Mouse (Mus musculus) right cerebral cortex, postnatal 14 days (tissue): ENCODE measurements around the gene Tle4.
A peak's percentile ranks its signal among the peaks of the same experiment; 100 is the strongest.

Experiments used
- DNase-seq: peaks from one replicate; pipeline ENCODE4 v3.0.0; 2022

The Tle4 gene

GRCm38 (mm10) chr19:14449738-14450137 lies 148.1 kb downstream of the Tle4 start:
- no peak for DNase-seq

- DNase-seq = no peak
These were observed 149.3 kb downstream of the Tle4 start for GRCm38 (mm10) chr19:14448586-14448985.

DNA sequence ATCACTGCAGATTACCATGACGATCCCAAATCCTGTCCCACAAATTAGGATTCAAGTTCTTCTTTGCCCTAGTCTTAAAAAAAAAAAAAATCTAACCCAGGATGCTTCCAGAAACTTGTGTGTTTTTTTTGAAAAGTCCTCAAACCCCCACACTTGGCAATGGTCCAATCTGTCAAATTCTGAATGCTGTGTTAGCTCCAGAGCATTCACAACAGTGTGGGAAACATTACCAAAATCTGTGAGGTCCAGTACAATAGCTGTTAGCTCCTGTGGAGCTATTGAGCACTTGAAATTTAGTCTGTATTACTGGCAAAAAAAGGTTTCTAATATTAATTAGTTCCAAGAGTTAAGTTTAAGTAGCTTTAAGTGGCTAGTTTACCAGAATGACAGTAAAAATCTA lies 150.4 kb downstream of the Tle4 start:
- no peak for DNase-seq

GRCm38 (mm10) chr19:14441861-14442260 lies 156.0 kb downstream of the Tle4 start:
- no peak for DNase-seq

- no peak for DNase-seq
These were observed 160.6 kb downstream of the Tle4 start for GRCm38 (mm10) chr19:14437226-14437625.

DNA sequence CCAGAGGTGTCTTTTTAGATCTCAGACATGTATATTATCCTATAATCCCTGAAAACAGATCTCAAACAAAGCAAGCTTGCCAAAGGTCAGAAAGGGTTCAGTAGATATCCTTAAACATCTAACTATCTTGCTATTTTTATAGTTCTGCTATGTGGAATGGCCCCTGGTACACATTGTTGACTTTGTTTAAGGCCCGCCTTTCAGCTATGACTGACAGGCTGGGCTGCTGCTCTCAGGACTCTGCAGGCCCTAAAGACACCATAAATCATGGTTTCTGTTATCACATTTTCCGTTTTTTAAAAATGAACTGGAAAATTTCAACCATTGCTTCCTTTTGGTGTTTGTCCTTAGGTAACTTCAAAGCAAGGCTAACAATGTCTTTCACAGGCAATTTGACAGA lies 161.3 kb downstream of the Tle4 start:
- DNase-seq = no peak

DNA sequence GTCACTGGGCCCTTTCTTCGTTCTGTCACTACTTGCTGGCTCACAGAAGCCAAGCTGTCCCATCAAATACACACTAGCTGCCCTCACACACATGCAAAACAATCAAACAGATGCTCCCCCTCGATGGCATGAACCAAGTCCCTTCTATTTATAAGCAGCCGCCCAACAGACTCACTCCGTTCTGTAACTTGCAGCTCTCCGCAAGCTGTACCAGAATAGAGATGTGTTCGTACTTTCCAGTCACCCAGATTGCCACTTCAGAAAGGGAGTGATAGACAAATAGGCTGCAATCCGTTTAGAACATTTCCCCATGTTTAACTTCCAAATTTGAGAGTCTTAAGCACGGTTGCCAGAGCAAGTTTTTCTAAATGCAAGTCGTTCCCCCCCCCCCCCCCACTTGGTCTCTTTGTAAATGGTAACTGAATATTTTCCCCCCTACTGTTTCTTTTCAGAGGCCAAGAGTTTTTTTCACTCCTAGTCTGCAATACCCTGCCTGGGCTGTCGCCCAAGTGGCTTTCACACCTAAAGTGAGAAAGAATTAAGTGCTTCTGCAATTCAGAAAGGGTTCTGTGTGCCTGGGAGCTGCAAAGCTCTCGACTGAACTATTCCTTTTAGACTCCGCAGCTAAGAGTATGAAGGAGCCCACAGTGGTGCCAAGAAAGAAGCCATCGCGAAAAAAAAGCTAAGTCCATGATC lies 162.0 kb downstream of the Tle4 start:
- DNase-seq = peak; percentile 32

DNA sequence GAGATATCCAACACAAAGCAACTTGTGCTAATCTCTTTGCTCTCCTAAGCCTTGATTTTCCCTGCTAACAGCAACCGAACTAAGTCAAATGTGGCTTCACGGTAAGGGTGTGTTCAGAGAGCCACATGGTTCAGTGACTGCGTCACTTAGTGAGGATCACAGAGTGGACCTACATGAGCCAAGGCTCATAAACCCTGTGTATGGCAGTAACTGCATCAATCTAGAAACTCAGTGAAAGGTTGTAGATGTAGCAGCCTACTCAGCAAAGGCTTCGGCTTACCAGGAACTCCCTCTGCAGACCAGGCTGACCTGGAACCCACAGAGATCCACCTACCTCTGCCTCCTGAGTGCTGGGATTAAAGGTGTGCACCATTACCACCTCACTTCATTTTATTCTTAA lies 164.0 kb downstream of the Tle4 start:
- DNase-seq = no peak

DNA sequence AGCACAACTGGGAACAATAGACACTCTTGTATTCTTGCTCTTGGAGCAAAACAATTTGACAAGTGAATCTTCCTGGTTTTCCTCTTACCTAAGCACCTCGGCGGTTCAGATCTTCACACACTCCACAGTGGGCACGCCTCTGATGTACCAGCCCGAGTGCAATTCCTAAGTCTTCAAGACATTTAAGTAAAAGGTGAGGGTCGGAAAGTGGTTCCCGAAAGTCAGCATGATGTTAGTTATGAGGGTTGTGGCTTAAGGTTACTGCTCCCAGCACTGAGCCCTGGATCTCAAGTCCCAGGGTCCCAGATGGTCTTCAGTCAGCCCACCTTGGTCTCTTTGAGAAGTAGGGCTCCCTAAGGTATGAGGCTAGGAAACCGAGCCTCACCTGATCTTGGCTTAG lies 165.4 kb downstream of the Tle4 start:
- DNase-seq = no peak

- DNase-seq = no peak
These were observed 170.9 kb downstream of the Tle4 start for GRCm38 (mm10) chr19:14426920-14427319.

- DNase-seq = no peak
These were observed 171.5 kb downstream of the Tle4 start for GRCm38 (mm10) chr19:14426244-14426868.

DNA sequence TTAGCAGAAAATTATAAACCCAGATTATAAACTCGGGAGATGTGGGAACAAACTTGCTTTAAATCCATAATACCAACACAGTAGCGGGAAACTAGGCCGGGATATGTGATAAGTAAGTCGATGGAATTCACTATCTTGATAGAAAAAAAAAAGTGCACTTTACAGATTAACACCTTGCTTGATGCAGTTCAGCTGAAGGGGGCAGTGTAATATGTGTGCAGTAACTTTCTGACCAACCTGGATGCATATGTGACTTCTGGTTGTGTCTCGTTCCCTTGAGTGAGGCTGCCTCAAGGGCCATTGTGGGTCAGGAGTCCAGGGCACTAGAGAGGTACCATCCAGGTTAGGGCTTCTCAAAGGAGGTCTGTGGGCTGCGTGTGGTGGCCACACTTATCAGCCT lies 172.7 kb downstream of the Tle4 start:
- DNase-seq = no peak

DNA sequence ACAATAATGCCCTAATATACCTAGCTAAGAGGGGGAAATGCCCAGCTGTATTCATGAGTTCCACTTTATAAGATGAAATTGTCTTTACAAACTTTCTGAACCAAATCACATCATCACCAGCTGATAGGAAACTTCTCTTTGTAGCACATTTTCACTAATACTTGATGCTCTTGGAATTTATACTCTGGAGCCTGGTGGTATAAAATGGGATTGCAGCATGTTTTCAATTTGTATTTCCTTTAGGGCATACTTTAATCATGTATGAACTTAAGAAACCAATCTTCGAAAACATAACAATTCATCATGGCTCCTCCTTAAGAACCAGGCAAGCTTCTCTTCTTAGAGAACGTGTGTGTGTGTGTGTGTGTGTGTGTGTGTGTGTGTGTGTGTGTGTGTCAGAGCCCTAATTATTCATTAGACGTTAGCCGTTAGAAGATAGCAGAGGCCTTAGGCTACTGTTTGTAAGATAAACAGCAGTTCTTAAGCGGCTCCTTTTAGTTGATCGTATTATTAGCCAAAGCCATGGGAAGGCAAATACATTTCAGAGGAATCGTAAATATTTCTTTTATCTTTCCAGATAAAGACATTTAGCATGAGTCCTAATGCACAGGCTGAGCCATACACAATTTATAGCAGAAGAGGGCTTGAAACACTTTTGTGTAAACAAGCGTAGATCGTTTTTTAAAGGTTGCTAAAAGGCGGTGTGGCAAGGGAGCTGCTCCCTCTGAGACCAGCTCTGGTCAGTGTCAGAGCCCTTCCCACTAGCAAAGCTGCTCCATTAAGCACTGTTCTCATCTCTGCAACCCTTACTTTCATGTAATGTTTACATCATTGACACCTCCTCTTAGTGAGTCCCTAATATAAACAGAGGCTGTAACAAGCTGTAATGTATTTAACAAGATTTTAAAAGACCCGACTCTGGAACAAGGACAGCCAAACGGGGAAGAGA lies 173.6 kb downstream of the Tle4 start:
- no peak for DNase-seq

GRCm38 (mm10) chr19:14421691-14422090 lies 176.2 kb downstream of the Tle4 start:
- DNase-seq = no peak

- DNase-seq = no peak
These were observed 178.0 kb downstream of the Tle4 start for GRCm38 (mm10) chr19:14419886-14420285.

DNA sequence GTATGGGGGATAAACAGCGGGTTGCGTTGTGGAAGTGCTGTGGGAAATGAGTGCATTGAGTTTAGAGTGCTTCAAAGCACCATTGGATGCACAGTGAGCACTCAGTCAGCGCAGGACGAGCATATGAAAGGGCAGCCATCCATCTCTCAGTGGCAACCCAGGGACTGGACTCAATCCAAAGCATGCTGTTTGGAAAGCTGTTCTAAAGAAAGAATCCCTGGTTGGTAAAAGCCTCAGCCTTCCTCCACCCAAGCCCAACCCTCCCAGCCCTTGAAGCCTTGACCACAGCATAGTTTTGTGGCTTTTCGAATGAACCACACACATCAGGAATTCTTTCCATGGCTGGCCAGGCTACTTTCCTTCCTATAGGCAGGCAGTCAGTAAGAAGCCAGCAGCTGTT lies 181.0 kb downstream of the Tle4 start:
- DNase-seq = no peak

- DNase-seq = no peak
These were observed 181.9 kb downstream of the Tle4 start for GRCm38 (mm10) chr19:14415996-14416395.

DNA sequence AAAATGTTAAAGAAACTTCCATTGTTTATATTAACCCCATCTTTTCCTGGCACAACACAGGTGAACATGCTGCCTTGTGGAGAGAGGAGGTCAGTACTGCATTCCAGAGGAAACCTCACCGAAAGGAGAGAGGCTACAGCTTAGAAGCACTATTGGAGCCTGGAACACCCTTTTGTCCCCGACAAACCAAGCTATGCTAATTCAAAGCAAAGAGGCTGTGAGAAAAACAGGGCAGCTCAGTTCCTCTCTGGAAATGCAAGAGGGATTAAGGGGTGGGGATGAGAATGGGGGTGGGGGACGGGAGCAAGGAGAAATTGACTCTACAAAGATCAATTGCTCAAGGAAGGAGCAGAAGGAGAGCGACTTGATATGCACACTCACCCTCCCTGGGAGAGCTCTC lies 182.9 kb downstream of the Tle4 start:
- no peak for DNase-seq

DNA sequence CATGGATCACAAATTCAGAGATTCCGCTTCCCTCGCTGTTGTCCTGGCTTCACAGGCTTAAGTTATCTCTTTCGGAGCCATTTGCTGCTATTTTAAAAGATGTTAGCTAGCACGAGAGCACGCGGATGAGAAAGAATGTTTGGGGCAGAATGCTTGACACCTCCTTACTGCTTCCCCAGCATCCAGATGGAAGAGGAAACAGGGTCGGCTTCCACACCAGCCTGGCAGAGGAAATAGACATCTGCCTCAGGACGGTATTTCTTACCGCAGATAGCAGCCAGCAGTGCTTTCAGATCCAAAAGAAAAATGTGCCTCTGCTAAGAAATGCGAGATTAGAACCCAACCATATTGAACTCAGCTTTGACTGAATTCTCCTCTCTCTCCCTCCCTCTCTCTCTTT lies 191.2 kb downstream of the Tle4 start:
- DNase-seq = no peak
